Mouse (Mus musculus): ENCODE measurements around the gene Plod2. TPM values are rescaled to one million over a fixed set of nuclear protein-coding genes. Genes with fewer than 3 reads are reported as not detected.

Plod2 gene
- total and polyA plus RNA-seq, 3 experiments, result not detected

- no peaks in the 10 kb centered on the region for H3K36me3 ChIP-seq (ENCODE audit: control insufficient read depth in 1 of 2, insufficient read depth in 2 of 2, low read length in 2 of 2)
Measured at GRCm38 (mm10) chr9:92594491-92594890, 52.5 kb downstream of the Plod2 start.

GRCm38 (mm10) chr9:92595296-92595695 lies 53.3 kb downstream of the Plod2 start:
- TF ChIP-seq ZKSCAN1 (IDR thresholded peaks at IDR 0.05; ENCODE audit: low read depth, low read length) (no peak), USF1 (IDR thresholded peaks at IDR 0.05; ENCODE audit: low read depth, low read length) (no peak), BHLHE40 (IDR thresholded peaks at IDR 0.05; ENCODE audit: borderline replicate concordance, low read depth, low read length) (no peak), UBTF (IDR thresholded peaks at IDR 0.05; ENCODE audit: borderline replicate concordance, insufficient read depth, low read depth, low read length) (no peak), MAFK (IDR thresholded peaks at IDR 0.05; ENCODE audit: borderline replicate concordance, low read depth, low read length) (no peak), ELF1 (IDR thresholded peaks at IDR 0.05; ENCODE audit: low read depth, low read length) (no peak), TBP (IDR thresholded peaks at IDR 0.05; ENCODE audit: low read depth, low read length) (no peak), MXI1 (IDR thresholded peaks at IDR 0.05; ENCODE audit: low read depth, low read length) (no peak)
- H3K27me3 ChIP-seq (ENCODE audit: control insufficient read depth in 1 of 2, insufficient read depth in 2 of 2, low read length in 2 of 2), result no peaks in the 10 kb centered on the region; a peak in 1 of 4 replicates
- H3K4me1 ChIP-seq (ENCODE audit: control insufficient read depth in 1 of 2, insufficient read depth in 2 of 2, low read length in 2 of 2), result no peaks in the 10 kb centered on the region
- H3K4me3 ChIP-seq (ENCODE audit: control insufficient read depth in 1 of 2, insufficient read depth in 1 of 2, low read depth in 2 of 2, low read length in 2 of 2), result no peak overlapping the region
- no peaks in the 10 kb centered on the region for H3K79me2 ChIP-seq (ENCODE audit: control insufficient read depth, insufficient read depth, low read length, poor library complexity)
- no peak overlapping the region for H3K9ac ChIP-seq (ENCODE audit: control insufficient read depth, low read depth, low read length, poor library complexity, severe bottlenecking)
- no peak for DNase-seq (ENCODE audit: low read depth, low spot score)
- no peak overlapping the region for H3K27ac ChIP-seq (ENCODE audit: control insufficient read depth, low read depth, low read length)
- no peaks in the 10 kb centered on the region for H3K9me3 ChIP-seq (replicated peaks; ENCODE audit: insufficient read depth, low read length)
- no peaks in the 10 kb centered on the region for H3K36me3 ChIP-seq (ENCODE audit: control insufficient read depth in 1 of 2, insufficient read depth in 2 of 2, low read length in 2 of 2)

More at GRCm38 (mm10) chr9:92594491-92594890, 52.5 kb downstream of the Plod2 start:
- Histone ChIP-seq H3K4me1 (ENCODE audit: control insufficient read depth in 1 of 2, insufficient read depth in 2 of 2, low read length in 2 of 2) (no peaks in the 10 kb centered on the region), H3K27me3 (ENCODE audit: control insufficient read depth in 1 of 2, insufficient read depth in 2 of 2, low read length in 2 of 2) (peaks cover 0 to 2% of the 10 kb centered on the region in 2 experiments; a peak in 1 of 4 replicates), H3K79me2 (ENCODE audit: control insufficient read depth, insufficient read depth, low read length, poor library complexity) (no peaks in the 10 kb centered on the region), H3K27ac (ENCODE audit: control insufficient read depth, low read depth, low read length) (no peak overlapping the region), H3K4me3 (ENCODE audit: control insufficient read depth in 1 of 2, insufficient read depth in 1 of 2, low read depth in 2 of 2, low read length in 2 of 2) (no peak overlapping the region), H3K9ac (ENCODE audit: control insufficient read depth, low read depth, low read length, poor library complexity, severe bottlenecking) (no peak overlapping the region), H3K9me3 (replicated peaks; ENCODE audit: insufficient read depth, low read length) (no peaks in the 10 kb centered on the region)
- DNase-seq (ENCODE audit: low read depth, low spot score), result no peak
- TF ChIP-seq ZC3H11A (IDR thresholded peaks at IDR 0.05; ENCODE audit: low read depth, low read length) (no peak), POLR2A (IDR thresholded peaks at IDR 0.05; ENCODE audit: control insufficient read depth in 1 of 2, insufficient read depth in 1 of 2, low read depth in 1 of 2, low read length in 2 of 2, poor library complexity in 1 of 2) (no peak), MEF2A (IDR thresholded peaks at IDR 0.05; ENCODE audit: extremely low read depth, insufficient replicate concordance, low read depth, low read length, poor library complexity, severe bottlenecking) (no peak), POLR2AphosphoS5 (IDR thresholded peaks at IDR 0.05; ENCODE audit: borderline replicate concordance, low read depth, low read length) (no peak), MAX (IDR thresholded peaks at IDR 0.05; ENCODE audit: low read length) (no peak), GABPA (IDR thresholded peaks at IDR 0.05; ENCODE audit: low read depth, low read length) (no peak), USF1 (IDR thresholded peaks at IDR 0.05; ENCODE audit: low read depth, low read length) (no peak), EP300 (IDR thresholded peaks at IDR 0.05; ENCODE audit: low read depth in 1 of 2, low read length in 2 of 2) (no peak), CHD1 (IDR thresholded peaks at IDR 0.05; ENCODE audit: low read depth, low read length) (no peak), JUND (IDR thresholded peaks at IDR 0.05; ENCODE audit: low read depth, low read length) (no peak), TCF12 (IDR thresholded peaks at IDR 0.05; ENCODE audit: low read depth, low read length) (no peak), RCOR1 (IDR thresholded peaks at IDR 0.05; ENCODE audit: low read depth, low read length) (no peak), NRF1 (IDR thresholded peaks at IDR 0.05; ENCODE audit: insufficient read depth, low read depth, low read length, poor library complexity, severe bottlenecking) (no peak), MAZ (IDR thresholded peaks at IDR 0.05; ENCODE audit: low read depth, low read length) (no peak), GATA1 (IDR thresholded peaks at IDR 0.05; ENCODE audit: low read depth, low read length) (no peak), KAT2A (conservative IDR thresholded peaks at IDR 0.05; ENCODE audit: low read depth, low read length) (no peak), SIN3A (IDR thresholded peaks at IDR 0.05; ENCODE audit: low read length) (no peak), CTCF (IDR thresholded peaks at IDR 0.05 in 2 of 3, conservative IDR thresholded peaks at IDR 0.05 in 1 of 3; ENCODE audit: control insufficient read depth in 1 of 3, insufficient read depth in 1 of 3, low read depth in 2 of 3, low read length in 3 of 3, poor library complexity in 1 of 3, severe bottlenecking in 1 of 3) (no peak)
